Comparison of ENCODE assay signal across 8 mouse cellular contexts in genomic region chr5:92505402-92505865, GRCm38 (mm10). TPM values are rescaled to one million over a fixed set of nuclear protein-coding genes. Genes with fewer than 3 reads are reported as not detected.
DNase-seq lines count a peak whose midpoint lies in the region; ATAC-seq and TF ChIP-seq lines count a peak whose summit lies in the region.

No protein-coding gene starts in this region.

- H3K27ac ChIP-seq in heart, embryonic 13.5 days (replicated peaks), result peak overlapping the region; percentile 99
- H3K27ac ChIP-seq in liver, embryonic 12.5 days, result peak overlapping the region; percentile 82
- peak overlapping the region; percentile 99 for H3K27ac ChIP-seq in stomach, embryonic 15.5 days

- H3K9me3 ChIP-seq in erythroblast, embryonic 14.5 days (ENCODE audit: control insufficient read depth, low read length), result no peaks in the 10 kb centered on the region
- H3K9me3 ChIP-seq in heart, embryonic 13.5 days, result no peaks in the 10 kb centered on the region
- no peaks in the 10 kb centered on the region for H3K9me3 ChIP-seq in liver, embryonic 12.5 days (replicated peaks)
- no peaks in the 10 kb centered on the region for H3K9me3 ChIP-seq in stomach, embryonic 15.5 days

- no peaks in the 10 kb centered on the region for H3K27me3 ChIP-seq in C2C12 (ENCODE audit: control insufficient read depth, insufficient read depth, insufficient read length)
- H3K27me3 ChIP-seq in erythroblast, embryonic 14.5 days (ENCODE audit: control insufficient read depth), result peaks cover 2% of the 10 kb centered on the region; the same call in 1 of the 2 replicates
- no peaks in the 10 kb centered on the region for H3K27me3 ChIP-seq in heart, embryonic 13.5 days (replicated peaks)
- H3K27me3 ChIP-seq in liver, embryonic 12.5 days (replicated peaks), result no peaks in the 10 kb centered on the region
- H3K27me3 ChIP-seq in stomach, embryonic 15.5 days (replicated peaks), result no peaks in the 10 kb centered on the region

- peak; percentile 84 for TF ChIP-seq CTCF in C2C12 (IDR thresholded peaks at IDR 0.05; ENCODE audit: control insufficient read depth, insufficient read depth, insufficient read length)
- peak; percentile 64 for TF ChIP-seq CTCF in brain, embryonic 14.5 days (IDR thresholded peaks at IDR 0.05; ENCODE audit: borderline replicate concordance, extremely low read depth, insufficient read depth, insufficient read length)

- H3K79me3 ChIP-seq in C2C12 (ENCODE audit: low read depth), result peaks cover 2% of the 10 kb centered on the region

- WGBS in heart, embryonic 13.5 days, result under 1% methylated on average over 48 of the region's 48 CpGs
- WGBS in liver, embryonic 12.5 days (ENCODE audit: insufficient replicate concordance), result 0% methylated on average over 48 of the region's 48 CpGs
- under 1% methylated on average over 48 of the region's 48 CpGs for WGBS in stomach, embryonic 15.5 days

- peak overlapping the region; percentile 76 for H3K4me3 ChIP-seq in C2C12 (ENCODE audit: insufficient read depth, poor library complexity, severe bottlenecking)
- H3K4me3 ChIP-seq in erythroblast, embryonic 14.5 days (replicated peaks), result peak overlapping the region; percentile 85
- peak overlapping the region; percentile 96 for H3K4me3 ChIP-seq in heart, embryonic 13.5 days
- peak overlapping the region; percentile 81 for H3K4me3 ChIP-seq in liver, embryonic 12.5 days
- H3K4me3 ChIP-seq in stomach, embryonic 15.5 days (replicated peaks), result peak overlapping the region; percentile 98

- H3ac ChIP-seq in C2C12 (ENCODE audit: control insufficient read depth, insufficient read length, low read depth), result peak overlapping the region; percentile 42

- peak; percentile 79 for TF ChIP-seq POLR2A in brain, embryonic 14.5 days (IDR thresholded peaks at IDR 0.05; ENCODE audit: borderline replicate concordance, extremely low read depth, insufficient read depth, insufficient read length, poor library complexity, severe bottlenecking)

- peaks cover 33% of the 10 kb centered on the region for H3K79me2 ChIP-seq in C2C12 (ENCODE audit: control insufficient read depth, insufficient read depth)

- ATAC-seq in heart, embryonic 13.5 days (ENCODE audit: extremely low read depth, insufficient number of reproducible peaks, low FRiP score, low TSS enrichment), result peak; percentile 88
- ATAC-seq in liver, embryonic 12.5 days, result peak; percentile 92
- ATAC-seq in stomach, embryonic 15.5 days (ENCODE audit: insufficient read depth, low FRiP score, low read depth), result peak; percentile 96

- peak overlapping the region; percentile 98 for H3K9ac ChIP-seq in heart, embryonic 13.5 days
- peak overlapping the region; percentile 81 for H3K9ac ChIP-seq in liver, embryonic 12.5 days
- H3K9ac ChIP-seq in stomach, embryonic 15.5 days, result peak overlapping the region; percentile 88

- H3K4me2 ChIP-seq in heart, embryonic 13.5 days, result peak overlapping the region; percentile 87
- H3K4me2 ChIP-seq in liver, embryonic 12.5 days, result peak overlapping the region; percentile 88
- peak overlapping the region; percentile 76 for H3K4me2 ChIP-seq in stomach, embryonic 15.5 days

- H3K4me1 ChIP-seq in erythroblast, embryonic 14.5 days (ENCODE audit: control insufficient read depth), result peaks cover 32% of the 10 kb centered on the region
- peaks cover 31% of the 10 kb centered on the region for H3K4me1 ChIP-seq in heart, embryonic 13.5 days
- peaks cover 29% of the 10 kb centered on the region for H3K4me1 ChIP-seq in liver, embryonic 12.5 days
- H3K4me1 ChIP-seq in stomach, embryonic 15.5 days, result peaks cover 26% of the 10 kb centered on the region; the same call in 1 of the 2 replicates

- H3K36me3 ChIP-seq in C2C12 (ENCODE audit: control insufficient read depth, insufficient read depth), result no peaks in the 10 kb centered on the region
- H3K36me3 ChIP-seq in erythroblast, embryonic 14.5 days (ENCODE audit: control insufficient read depth), result no peaks in the 10 kb centered on the region
- no peaks in the 10 kb centered on the region for H3K36me3 ChIP-seq in heart, embryonic 13.5 days
- H3K36me3 ChIP-seq in liver, embryonic 12.5 days, result no peaks in the 10 kb centered on the region
- H3K36me3 ChIP-seq in stomach, embryonic 15.5 days, result no peaks in the 10 kb centered on the region

- DNase-seq in brain, embryonic 14.5 days (ENCODE audit: low read depth), result peak; percentile 98
- DNase-seq in kidney, postnatal 10 days, result peak; percentile 98
- DNase-seq in natural killer cell, adult 2 months (ENCODE audit: low spot score in 2 of 2), result peak; percentile 89

TF ChIP-seq in C2C12, 6 proteins besides CTCF, POLR2A, EP300 and RAD21:
- TF ChIP-seq CEBPB (IDR thresholded peaks at IDR 0.05; ENCODE audit: low read depth) (no peak), MYOD1 (IDR thresholded peaks at IDR 0.05; ENCODE audit: control insufficient read depth, insufficient read length, low read depth) (no peak), USF1 (IDR thresholded peaks at IDR 0.05; ENCODE audit: low read depth) (peak; percentile 69), FOSL1 (IDR thresholded peaks at IDR 0.05; ENCODE audit: insufficient read depth, low read length, poor library complexity, severe bottlenecking) (no peak), MAX (IDR thresholded peaks at IDR 0.05) (no peak), MYOG (IDR thresholded peaks at IDR 0.05; ENCODE audit: control insufficient read depth, extremely low read depth, insufficient read length) (no peak)
TF ChIP-seq in C2C12: peak in this region for 1.

RNA-seq across cellular contexts. Expression of gene Scarb2, which starts 1.2 kb away (rescaled TPM):
- polyA plus RNA-seq in C2C12 (2012; fragmentation: generic; extraction: Trizol), result 23.6 TPM
- 57.4 and 71.5 TPM in 2 replicates for polyA plus RNA-seq in brain, embryonic 14.5 days (2012; rRNA removed)
- polyA plus RNA-seq in erythroblast, embryonic 14.5 days (2012), result 0.07 and 0.14 TPM in 2 replicates
- 14.4 and 15.6 TPM in 2 replicates for polyA plus RNA-seq in heart, embryonic 13.5 days (2015; fragmentation: Nextera tagmentation; extraction: Ambion mirVana)
- polyA plus RNA-seq in liver, embryonic 12.5 days (2016; fragmentation: Nextera tagmentation; extraction: Ambion mirVana), result 4.2 and 4.3 TPM in 2 replicates
- polyA plus RNA-seq in stomach, embryonic 15.5 days (2015; fragmentation: Nextera tagmentation; extraction: Ambion mirVana), result 15.8 and 17.0 TPM in 2 replicates

RNA-seq across cellular contexts. Expression of gene Fam47e, which starts 49.4 kb away (rescaled TPM):
- polyA plus RNA-seq in C2C12 (2012; fragmentation: generic; extraction: Trizol), result not detected
- 0.37 and 0.56 TPM in 2 replicates for polyA plus RNA-seq in brain, embryonic 14.5 days (2012; rRNA removed)
- polyA plus RNA-seq in erythroblast, embryonic 14.5 days (2012), result not detected in 2 replicates
- polyA plus RNA-seq in heart, embryonic 13.5 days (2015; fragmentation: Nextera tagmentation; extraction: Ambion mirVana), result not detected in 2 replicates
- 0.69 and 0.88 TPM in 2 replicates for polyA plus RNA-seq in liver, embryonic 12.5 days (2016; fragmentation: Nextera tagmentation; extraction: Ambion mirVana)
- polyA plus RNA-seq in stomach, embryonic 15.5 days (2015; fragmentation: Nextera tagmentation; extraction: Ambion mirVana), result 0.13 and 0.36 TPM in 2 replicates

Comparison
In these comparisons a context has a peak if more than half of its experiments do, and no peak if none do; other contexts are left out.
1. Peak in every context shown above with its lines: DNase-seq, ATAC-seq, H3K4me3 ChIP-seq and H3K27ac ChIP-seq.